Mouse (Mus musculus) olfactory bulb, adult 2 months (tissue): ENCODE data around the gene Gm9573.

Source experiments
- CTCF ChIP-seq: fragments of 200-500 bp; IDR thresholded peaks from 2 replicates; pipeline ENCODE4 v1.5.1; 2012; ENCODE audit warnings: low read depth, mild to moderate bottlenecking, low read length, moderate library complexity; ENCODE audit not compliant: insufficient read depth
- POLR2A ChIP-seq: fragments of 200-500 bp; IDR thresholded peaks from 2 replicates; pipeline ENCODE4 v1.6.1; 2012; ENCODE audit warnings: mild to moderate bottlenecking, low read depth, low read length, moderate library complexity; ENCODE audit not compliant: insufficient read depth

GRCm38 (mm10) chr17:35587291-35587690 lies 39.1 kb downstream of the Gm9573 start:
- no peak for TF ChIP-seq CTCF
- TF ChIP-seq POLR2A = no peak
